Mouse (Mus musculus) T-helper 1 cell (primary cell): ENCODE measurements at regions not wholly inside any gene's neighbourhood (a gene's known extent, or its start where the extent isn't known, plus 50 kb on each side); places are given as distances from the start of the nearest gene placed in this dataset.

Experiments
- in situ Hi-C: fragments of 300-600 bp; cut with MboI, MseI; formaldehyde crosslinking; loops from one replicate; pipeline ENCODE4 v1.15.1; 2025; ENCODE audit warnings: high pct_unique_total_duplicates

DNA sequence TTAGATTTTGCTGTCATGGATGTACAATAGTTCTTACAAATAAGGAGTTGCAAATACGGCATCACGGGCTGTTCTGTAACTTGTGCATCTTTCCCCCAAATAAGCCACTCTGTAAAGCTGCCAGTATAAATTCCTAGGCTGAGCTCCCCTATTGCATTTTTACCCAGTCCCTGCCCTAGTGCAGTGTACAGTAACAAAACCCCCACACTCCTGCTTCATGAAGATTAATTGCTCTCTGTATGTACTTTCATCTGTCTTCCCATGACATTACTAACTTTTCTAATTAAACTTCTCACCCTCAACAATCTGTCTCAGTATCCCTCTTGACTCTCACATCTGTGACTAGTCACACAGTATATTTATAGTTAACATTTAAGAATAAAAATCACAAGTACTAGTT lies 73.4 kb downstream of the Tm4sf1 start:
- in situ Hi-C loops, result no loop called here

DNA sequence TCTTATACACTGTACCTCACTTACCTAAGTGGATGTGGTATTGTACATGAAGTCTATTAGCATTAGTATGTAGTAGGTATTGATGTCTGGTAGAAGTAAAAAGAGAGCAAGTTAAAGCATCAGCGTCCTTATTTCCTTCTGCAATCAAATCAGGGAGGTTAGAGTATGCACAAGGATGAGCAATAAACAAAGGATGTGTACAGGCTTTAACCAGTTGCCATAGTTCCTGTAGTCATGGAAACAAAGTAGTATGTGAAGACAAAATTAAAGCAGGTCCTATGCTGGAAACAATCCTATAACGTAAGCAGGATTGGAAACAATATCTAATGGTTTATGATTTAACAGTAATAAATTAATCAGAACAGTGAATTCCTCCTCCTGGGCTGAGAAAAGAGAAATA lies 78.0 kb downstream of the Tm4sf1 start:
- in situ Hi-C loops, result loop anchor here (25.0 kb wide), 1 partner anchor 1211 kb away; no protein-coding TSS in a partner anchor

DNA sequence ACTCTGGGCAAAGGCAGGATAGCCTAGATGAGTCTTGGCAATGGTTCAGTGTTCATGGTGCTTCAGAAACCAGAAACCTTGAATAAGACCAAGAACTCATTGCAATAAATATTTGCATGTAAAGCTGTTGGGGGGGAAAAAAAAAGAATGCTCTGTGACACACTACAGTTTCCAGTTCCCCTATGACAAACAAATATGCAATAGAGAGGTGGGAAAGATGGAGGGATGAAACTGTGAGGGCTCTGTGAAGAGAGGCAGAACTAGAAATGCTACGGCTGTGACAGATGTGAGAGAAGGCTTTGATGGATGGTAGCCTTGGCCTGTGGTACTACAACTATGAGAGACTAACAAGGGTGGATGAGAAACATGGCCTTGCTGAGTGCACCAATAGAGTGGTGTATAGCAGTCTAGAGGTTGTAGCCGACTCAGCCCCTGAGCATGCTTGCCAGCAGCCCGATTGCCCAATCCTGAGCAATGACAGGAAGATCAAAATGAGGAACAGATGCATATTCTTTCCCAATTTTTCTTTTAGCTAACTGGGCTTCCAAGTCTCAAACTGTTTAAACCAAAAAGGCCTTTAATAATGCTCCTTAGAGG lies 79.4 kb downstream of the Tm4sf1 start:
- in situ Hi-C loops, result loop anchor here (25.0 kb wide), 1 partner anchor 1210 kb away; no protein-coding TSS in a partner anchor

DNA sequence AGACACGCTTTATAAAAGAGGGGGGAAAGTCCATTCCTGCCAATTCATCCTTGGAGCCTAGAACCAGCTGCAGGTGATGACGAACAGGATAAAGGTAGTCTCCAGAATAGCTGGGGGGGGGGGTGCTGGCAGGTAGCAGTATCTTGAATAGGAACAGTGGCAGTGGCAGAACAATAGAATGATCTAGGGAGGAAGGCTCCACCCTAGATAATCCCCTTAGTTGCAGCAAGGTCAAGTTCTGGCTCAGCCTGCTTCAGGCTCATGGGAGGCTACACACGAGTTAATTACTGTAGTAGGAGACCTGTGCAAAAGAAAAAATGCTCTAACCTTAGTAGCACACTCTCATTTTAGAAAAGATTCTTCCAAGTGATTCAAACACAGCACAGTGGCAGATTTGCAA lies 83.4 kb downstream of the Tm4sf1 start:
- in situ Hi-C loops, result loop anchor here (25.0 kb wide), 1 partner anchor 1206 kb away; no protein-coding TSS in a partner anchor

DNA sequence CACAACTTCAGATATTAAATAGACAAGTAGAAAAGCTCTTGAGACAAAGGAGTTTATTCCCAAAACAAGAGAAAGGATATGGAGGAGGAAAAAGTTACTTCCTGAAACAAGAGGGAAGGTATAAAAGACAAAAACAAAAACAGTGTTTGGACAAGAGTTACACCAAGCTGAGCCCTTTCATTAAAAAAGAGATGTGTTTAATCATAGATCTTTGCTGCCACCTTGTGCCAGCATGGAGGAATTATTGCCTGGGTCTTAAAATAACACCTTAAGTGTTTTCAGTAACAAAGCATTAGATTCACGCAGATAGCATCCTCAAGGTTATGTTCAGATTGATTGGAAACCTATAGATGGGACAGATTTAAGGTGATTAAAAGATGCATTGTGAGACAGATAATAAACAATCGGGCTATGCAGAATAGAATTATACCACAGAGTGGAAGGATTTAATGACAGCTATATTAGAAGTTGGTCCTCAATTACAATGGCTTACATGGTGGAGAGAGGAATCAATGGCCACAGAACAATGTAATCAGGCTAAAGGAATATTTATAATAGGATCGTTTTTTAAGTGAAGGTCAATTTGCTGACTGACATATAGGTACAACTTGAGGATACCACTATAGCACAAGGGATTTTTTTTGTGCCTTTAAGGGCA lies 97.6 kb downstream of the Tm4sf1 start:
- in situ Hi-C loops, result loop anchor here (25.0 kb wide), 1 partner anchor 1192 kb away; no protein-coding TSS in a partner anchor

DNA sequence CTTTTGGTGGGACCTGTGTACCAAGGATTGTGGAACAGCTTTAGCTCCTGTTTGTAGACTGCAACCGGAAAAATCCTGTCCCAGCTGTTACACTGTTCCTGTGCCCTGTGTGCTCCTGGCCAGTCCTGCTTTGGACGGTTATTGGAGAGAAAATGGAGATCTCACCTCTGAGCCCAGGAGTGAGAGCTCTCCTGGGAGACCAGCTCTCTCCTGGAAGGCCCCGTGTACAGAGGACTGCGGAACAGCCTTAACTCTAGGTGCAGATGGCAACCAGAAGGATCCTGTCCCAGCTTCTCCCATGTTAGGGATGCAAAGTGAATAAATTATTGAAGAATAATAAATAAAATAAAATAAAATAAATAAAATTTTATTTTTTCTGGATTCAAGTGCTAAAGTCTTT lies 98.4 kb downstream of the Tm4sf1 start:
- in situ Hi-C loops, result loop anchor here (25.0 kb wide), 1 partner anchor 1191 kb away; no protein-coding TSS in a partner anchor

DNA sequence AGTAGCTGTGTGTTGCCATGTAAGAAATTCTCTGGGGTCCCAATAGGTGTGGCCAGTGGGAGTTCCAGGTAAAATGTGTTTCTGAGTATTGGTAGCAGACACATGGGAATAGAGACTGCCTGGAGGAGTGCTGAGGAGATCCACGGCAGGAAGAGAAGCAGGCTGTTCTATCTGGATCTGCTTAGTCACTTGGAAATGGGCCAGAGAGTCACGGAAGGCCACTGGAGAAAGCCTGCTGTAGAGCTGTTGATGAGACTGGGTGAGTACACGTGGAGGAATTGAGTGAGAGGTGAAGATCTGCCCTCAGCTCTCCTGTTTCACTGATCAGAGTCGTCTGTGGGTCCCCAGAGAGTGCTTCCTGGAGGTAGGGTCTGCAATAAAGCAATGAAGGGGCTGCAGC lies 120.2 kb downstream of the Tm4sf1 start:
- in situ Hi-C loops, result no loop called here

DNA sequence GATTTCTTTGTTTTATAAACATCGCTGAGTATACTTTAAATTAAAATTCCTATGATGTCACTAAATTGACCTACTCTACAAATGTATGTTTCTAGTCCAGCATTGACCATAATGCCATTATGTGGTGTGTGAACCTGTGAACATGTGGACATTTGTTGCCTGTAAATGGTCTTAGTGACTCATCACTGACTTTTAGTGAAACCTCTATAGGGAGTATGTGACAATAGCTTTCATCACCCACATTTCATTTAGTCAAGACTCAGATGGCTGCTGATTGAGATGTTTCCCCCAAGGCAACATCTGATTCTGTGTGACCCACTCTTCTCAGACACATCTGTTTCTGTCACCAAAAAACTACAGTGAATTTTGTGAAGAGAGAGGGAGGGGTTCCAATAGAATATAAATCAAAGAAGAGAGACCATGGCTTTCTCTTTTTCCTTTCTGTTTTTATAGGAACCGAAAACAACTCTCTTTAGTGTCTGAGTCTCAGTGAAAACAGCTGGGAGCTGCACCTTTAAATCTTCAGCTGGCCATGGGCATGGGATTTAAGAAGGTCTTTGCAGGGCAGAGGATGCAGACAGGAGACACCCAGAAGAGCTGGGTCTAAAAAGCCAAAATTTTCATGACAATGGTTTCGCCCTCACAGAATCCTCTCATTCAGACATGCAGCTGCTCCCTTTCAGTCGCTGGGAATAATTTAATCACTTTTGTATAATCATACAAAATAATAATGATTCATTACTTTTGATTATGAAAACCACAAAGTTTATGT lies 148.4 kb downstream of the Tm4sf1 start:
- in situ Hi-C loops, result no loop called here

DNA sequence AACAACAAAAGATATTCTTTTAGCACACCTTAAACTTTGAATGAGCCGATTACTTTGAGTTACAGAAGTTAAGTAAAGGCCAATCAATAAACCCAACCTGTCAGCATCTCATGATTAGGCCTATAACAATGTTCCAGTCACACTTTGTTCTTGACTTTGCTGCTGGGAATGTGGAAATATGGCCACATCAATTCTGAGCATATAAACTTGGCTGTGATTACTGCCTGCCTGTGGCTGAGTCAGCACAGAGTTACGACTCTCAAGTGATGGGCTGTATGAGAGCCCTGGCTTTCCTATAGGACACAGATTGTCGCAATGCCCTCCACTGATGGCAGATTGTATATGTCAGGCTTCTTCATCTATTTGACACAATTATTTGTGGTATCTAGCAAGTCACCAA lies 152.6 kb downstream of the Tm4sf1 start:
- in situ Hi-C loops, result no loop called here

DNA sequence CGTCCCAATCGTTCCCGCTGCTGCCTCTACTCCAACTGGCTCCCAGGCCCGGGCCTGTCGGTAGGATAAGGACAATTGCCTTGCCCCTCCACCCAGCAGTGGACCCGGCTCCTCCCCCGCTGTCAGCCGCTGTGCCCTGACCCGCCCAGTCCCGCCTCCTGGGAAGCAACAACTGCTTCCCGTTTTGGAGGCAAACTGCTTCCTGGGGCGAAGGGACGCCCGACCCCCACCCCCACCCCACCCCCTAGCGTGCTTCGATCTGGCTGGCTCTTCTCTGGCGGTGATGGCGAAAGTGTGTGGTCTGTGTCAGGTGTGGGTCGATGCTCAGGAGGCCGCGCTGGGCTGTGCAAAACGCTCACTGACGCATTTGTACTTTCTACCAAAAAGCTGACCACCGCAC lies 164.9 kb downstream of the Tm4sf1 start:
- in situ Hi-C loops, result no loop called here

DNA sequence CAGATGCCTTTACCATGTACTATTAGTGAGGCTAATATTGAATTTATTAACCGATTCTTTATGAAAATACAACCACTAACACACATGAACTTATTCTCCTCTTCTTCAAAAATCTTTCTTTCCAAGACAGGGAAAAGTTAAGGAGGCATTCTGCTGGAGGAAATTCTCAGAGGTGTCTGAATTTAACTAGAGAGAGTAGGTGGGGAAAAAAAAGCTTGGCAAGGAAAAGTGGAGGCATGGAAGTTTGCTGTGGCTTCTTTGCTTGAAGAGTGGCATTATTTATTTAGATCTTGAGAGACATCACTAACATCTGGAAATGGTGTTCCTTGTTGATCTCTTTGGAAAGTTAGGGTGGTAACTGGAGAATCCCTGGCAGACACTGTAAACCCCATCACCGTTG lies 173.2 kb downstream of the Tm4sf1 start:
- in situ Hi-C loops, result no loop called here

DNA sequence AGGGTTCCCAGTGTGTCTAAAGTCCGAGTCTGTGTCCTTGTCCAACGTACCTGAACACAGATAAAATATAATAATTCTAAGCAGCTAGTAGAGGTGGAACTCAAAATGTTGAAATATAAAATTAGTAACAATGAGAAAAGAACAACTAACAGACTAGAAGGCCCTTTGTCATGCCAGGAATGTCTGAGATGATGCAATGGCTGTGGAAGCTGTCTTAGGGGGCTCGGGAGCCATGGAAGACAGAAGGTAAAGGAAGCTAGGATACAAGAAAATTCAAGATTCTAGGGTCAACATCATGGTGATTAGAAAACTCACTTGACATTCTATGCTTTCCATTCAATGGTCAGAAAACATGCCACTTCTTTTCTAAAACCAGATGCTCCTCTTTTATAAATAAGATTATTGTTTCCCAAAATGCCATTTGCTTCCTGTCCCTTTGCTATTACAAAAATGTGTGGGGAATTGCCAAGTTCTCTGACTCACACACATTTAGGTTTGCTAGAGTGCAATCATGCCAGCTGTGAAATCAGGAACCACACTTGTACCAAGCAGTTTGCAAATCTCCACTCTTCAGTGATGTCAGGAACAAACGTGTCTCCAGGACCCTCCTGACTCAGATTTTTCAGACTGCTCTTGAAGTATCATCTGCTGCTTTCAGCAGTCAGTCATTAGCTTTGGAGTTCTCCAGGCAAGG lies 175.8 kb downstream of the Tm4sf1 start:
- in situ Hi-C loops, result no loop called here

DNA sequence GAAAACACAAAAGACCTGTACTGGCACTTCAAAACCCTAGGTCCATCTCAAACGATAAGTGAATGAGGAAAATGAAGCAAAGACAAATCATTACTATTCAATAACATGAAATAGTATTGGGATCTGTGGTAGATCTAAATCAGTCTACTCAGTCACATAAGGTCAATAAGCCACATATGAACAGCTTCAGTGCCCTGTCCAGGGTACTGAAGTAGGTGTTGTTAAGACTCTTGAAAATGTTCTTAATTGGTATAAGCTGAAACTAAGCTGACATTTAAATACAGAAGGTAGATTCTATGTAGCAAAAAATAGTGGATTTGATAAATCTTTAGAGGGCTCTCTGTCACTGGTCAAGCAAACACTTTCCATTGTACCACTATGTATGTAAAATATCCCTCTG lies 183.8 kb downstream of the Tm4sf1 start:
- in situ Hi-C loops, result no loop called here

DNA sequence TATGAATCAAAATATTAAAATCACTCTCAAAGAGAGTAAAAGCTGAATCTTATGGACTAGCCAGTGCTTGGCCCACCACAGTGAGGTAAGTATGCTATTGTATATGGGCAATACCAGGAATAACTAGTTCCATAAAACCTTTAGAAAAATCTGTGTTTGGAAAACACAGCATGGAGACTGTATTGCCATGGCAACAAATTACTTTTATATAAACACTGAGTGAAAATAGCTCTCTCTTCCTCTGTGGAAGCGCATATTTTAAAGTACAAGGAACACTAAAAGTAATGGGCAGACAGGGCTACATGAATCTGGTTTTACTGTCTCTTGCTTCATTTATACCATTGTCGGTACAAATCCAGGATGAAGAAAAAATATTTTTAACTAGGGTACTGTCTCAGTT lies 199.5 kb downstream of the Tm4sf1 start:
- in situ Hi-C loops, result no loop called here

DNA sequence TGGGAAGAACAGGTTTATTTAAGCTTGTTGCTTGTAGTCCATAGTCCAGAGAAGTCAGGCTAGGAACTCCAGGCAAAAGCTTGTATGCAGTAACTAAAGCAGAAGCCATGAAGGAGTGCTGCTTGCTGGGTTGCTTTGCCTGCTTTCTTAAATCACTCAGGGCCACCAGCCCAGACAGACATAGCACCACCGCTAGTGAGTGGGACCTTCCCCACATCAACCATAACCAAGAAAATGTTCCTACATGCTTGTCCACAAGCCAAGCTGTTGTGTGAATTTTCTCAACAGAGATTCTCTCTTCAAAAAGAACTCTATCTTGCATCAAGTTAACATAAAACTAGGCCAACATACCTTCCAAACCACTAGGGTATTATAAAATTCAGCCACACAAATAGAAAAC lies 201.3 kb downstream of the Tm4sf1 start:
- in situ Hi-C loops, result no loop called here

DNA sequence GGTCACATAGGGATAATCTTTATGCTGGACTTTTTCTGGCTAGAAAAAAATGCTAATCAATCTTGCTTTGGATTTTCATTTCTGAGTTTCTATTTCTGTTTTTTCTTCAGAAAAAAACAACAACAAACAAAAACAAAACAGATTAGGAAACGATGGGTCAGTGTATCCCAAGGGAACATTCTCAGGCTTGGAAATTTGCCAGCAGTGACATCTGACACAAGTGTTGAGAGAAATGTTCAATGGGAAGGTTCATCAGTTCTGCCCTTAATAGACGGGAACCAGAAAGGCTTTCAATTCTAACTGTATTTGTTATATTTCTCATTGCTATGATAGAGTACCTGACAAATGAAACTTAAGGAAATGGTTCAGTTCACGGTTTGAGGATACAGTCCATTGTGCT lies 206.9 kb downstream of the Tm4sf1 start:
- in situ Hi-C loops, result no loop called here

DNA sequence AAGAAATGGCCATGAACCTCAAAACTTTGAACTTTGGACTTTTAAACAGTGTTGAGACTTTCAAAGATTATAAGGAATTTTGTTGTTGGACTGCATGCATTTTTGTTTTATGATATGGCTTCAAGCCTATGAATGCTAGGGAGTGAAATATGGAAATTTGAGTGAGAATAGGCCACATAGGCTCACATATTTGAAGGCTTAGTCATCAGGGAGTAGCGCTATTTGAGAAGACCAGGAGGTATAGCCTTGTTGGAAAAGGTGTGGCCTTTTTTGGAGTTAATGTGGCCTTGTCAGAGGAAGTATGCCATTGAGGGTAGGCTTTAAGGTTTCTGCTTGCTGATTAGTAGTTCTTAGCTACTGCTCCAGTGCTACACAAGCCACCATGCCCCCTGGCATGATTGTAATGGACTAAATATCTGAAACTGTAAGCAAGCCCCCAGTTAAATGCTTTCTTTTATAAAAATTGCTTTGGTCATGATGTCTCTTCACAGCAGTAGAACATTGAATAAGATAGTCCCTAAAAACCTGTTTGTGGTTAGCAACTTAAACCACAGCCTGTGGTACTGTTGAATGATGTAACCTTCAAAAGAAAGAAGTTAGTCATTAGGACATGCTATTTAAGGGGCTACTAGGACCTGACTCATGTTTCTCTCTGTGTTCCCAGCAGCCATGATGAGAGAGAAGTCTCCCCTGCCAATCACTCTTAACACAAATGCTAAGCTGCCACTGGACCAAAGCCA lies 208.4 kb downstream of the Tm4sf1 start:
- in situ Hi-C loops, result no loop called here

DNA sequence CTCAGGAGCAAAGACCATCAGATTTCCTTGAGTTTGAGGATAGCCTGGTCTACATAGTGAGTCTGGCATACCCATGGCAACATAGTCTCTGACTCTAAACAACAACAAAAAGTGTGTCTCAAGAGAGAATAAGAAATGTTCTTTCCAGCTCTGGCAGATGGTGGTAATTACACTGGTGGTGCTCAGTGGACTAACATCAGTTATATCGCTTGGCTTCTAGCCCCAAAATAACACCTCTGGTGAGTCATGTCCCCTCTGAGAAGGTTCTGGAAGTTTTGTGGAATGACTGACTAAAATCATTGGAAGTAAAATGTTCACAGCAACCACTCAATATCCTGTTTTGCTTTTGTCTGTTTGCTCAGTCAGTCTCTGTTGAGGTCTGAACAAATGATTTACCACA lies 227.3 kb downstream of the Tm4sf1 start:
- in situ Hi-C loops, result no loop called here

DNA sequence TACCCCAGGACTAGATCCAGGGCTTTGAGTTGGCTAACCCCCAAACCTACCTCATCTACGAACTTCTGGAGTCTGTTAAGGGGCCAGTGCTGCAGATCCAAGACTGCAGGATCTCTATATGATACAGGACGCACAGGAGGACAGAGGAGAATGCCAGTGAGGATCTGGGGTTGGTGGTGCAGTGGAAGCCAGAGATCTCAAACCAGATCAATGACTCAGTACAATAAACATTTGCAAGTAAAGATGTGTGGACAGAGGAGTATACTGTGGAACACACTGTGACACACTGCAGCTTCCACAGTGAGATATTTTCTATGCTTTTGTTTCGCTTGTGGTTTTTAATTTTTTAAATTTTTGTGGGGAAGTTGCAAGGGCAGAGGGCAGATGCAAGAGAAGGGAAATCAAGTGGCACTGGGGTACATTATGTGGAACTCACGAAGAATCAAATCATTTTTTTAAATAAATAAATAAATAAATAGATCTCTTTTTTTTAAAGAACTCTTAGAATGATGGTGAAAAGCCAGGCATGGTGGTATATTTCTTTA lies 227.8 kb downstream of the Tm4sf1 start:
- in situ Hi-C loops, result no loop called here

DNA sequence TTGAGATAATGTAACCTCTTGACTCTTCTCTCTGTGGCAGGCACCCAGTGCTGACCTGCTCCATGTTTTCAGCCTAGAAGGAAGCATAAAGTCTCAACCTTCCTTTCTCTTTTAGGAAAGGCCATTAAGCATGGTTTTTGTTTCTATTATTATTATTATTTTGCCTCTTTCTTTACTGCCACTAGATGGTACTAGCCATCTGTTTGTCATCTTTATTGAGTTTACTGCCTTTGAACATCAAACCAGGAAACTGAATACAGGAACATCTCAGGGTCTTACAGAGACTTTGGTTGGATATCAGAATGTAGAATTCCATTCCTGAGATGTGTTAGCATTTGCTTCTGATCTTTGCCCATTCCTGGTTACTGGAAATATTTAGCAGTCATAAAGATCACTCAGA lies 268.8 kb downstream of the Tm4sf1 start:
- in situ Hi-C loops, result no loop called here

DNA sequence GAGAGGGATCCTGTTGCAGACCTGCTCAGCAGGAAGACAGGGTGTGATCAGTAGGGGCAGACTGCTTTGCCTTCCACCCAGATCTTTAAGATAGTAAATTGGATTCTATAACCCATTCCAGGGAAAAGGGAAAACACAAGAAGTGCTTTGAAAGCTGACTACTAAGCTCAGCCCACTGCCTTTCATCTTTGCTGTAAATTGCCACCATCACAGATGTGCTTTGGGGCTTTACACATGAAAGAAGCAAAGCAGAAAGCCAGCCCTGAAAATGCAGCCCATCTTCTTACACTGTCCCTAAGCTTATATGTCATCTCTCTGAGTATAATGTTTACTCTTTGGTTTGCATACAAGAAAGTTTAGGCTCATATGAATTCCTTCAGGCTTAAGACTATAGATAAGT lies 283.6 kb downstream of the Tm4sf1 start:
- in situ Hi-C loops, result no loop called here
